Mouse (Mus musculus) liver (tissue): ENCODE measurements around the gene Mcoln3.

Experiments used
- DNase-seq: peaks from one replicate; pipeline ENCODE4 v3.0.0-alpha.2; 2020; ENCODE audit warnings: mixed read lengths

Gene Mcoln3

GRCm38 (mm10) chr3:146135417-146135816 is 18.2 kb downstream of the Mcoln3 start:
- DNase-seq: no peak

GRCm38 (mm10) chr3:146136422-146136821 is 19.2 kb downstream of the Mcoln3 start:
- DNase-seq: no peak

- no peak for DNase-seq
Observed at GRCm38 (mm10) chr3:146140276-146140675, 23.0 kb downstream of the Mcoln3 start.

GRCm38 (mm10) chr3:146142523-146142922 is 25.3 kb downstream of the Mcoln3 start:
- DNase-seq: no peak

GRCm38 (mm10) chr3:146145501-146145900 is 28.3 kb downstream of the Mcoln3 start:
- DNase-seq: no peak

GRCm38 (mm10) chr3:146146131-146146530 is 28.9 kb downstream of the Mcoln3 start:
- no peak for DNase-seq

- DNase-seq: peak; percentile 46
Observed at GRCm38 (mm10) chr3:146149156-146150057, 32.2 kb downstream of the Mcoln3 start, which contains the start of gene Mcoln2. TSS of gene Mcoln2 (plus strand) at chr3:146149833.

- DNase-seq: peak; percentile 47
Observed at GRCm38 (mm10) chr3:146150058-146150400, 32.8 kb downstream of the Mcoln3 start.

GRCm38 (mm10) chr3:146150560-146150959 is 33.3 kb downstream of the Mcoln3 start:
- DNase-seq: no peak

- no peak for DNase-seq
Observed at GRCm38 (mm10) chr3:146151328-146151727, 34.1 kb downstream of the Mcoln3 start.

GRCm38 (mm10) chr3:146151755-146152154 is 34.5 kb downstream of the Mcoln3 start:
- DNase-seq: no peak

GRCm38 (mm10) chr3:146152348-146152747 is 35.1 kb downstream of the Mcoln3 start:
- DNase-seq: no peak

- DNase-seq: no peak
Observed at GRCm38 (mm10) chr3:146152913-146153312, 35.7 kb downstream of the Mcoln3 start.

GRCm38 (mm10) chr3:146153862-146154611 is 36.8 kb downstream of the Mcoln3 start:
- peak; percentile 29 for DNase-seq

GRCm38 (mm10) chr3:146155628-146156576 is 38.7 kb downstream of the Mcoln3 start:
- no peak for DNase-seq

- DNase-seq: no peak
Observed at GRCm38 (mm10) chr3:146156811-146157210, 39.6 kb downstream of the Mcoln3 start.

GRCm38 (mm10) chr3:146158039-146158438 is 40.8 kb downstream of the Mcoln3 start:
- no peak for DNase-seq

GRCm38 (mm10) chr3:146159360-146159759 is 42.1 kb downstream of the Mcoln3 start:
- no peak for DNase-seq

- DNase-seq: no peak
Observed at GRCm38 (mm10) chr3:146162197-146162596, 44.9 kb downstream of the Mcoln3 start.

- DNase-seq: no peak
Observed at GRCm38 (mm10) chr3:146169356-146169755, 52.1 kb downstream of the Mcoln3 start.

GRCm38 (mm10) chr3:146173030-146173429 is 55.8 kb downstream of the Mcoln3 start:
- DNase-seq: no peak

- no peak for DNase-seq
Observed at GRCm38 (mm10) chr3:146174215-146174614, 57.0 kb downstream of the Mcoln3 start.

GRCm38 (mm10) chr3:146177295-146177694 is 60.0 kb downstream of the Mcoln3 start:
- no peak for DNase-seq
